Mouse (Mus musculus): ENCODE measurements around the gene 3110040M04Rik. TPM values are rescaled to one million over a fixed set of nuclear protein-coding genes. Genes with fewer than 3 reads are reported as not detected.
"Not testable (repeated sequence)": the region's sequence is repeated elsewhere in the genome, so short reads cannot be mapped to it uniquely, and the experiment has no call there.

The 3110040M04Rik gene
- total and polyA plus RNA-seq, 3 experiments, result 0.19 to 0.25 TPM; not detected in 1

DNA sequence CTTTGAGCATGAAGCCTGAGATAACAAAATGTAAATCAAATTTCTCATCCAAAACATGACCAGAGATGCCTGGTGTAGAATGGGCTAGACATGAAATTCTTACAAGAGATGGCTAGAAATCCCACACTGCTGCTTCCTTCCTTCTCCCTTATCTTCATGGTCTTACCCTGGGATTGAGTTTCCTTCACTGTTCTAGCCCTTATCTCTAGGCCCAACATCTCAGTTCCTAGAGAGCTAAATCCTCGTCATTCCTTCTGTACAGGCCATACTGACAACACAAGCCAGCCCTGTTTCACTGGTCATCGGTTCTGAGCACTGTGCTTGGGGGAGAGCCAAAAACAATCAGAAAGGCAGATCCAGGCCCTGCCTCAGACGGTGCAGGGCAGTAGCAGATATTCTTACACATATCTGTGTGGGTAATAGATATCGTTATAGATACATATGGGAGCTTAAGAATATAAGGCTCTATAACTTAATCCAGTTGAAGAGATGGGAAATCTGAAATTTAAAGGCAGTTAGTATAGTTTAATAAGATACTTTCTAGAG lies 17.0 kb upstream of the 3110040M04Rik start:
- H3K4me3 ChIP-seq (ENCODE audit: control insufficient read depth in 1 of 2, insufficient read depth in 1 of 2, low read depth in 2 of 2, low read length in 2 of 2); H3K27ac ChIP-seq (ENCODE audit: control insufficient read depth, low read depth, low read length); H3K4me1 ChIP-seq (ENCODE audit: control insufficient read depth in 1 of 2, insufficient read depth in 2 of 2, low read length in 2 of 2); DNase-seq (ENCODE audit: low read depth, low spot score); H3K9ac ChIP-seq (ENCODE audit: control insufficient read depth, low read depth, low read length, poor library complexity, severe bottlenecking); H3K36me3 ChIP-seq (ENCODE audit: control insufficient read depth in 1 of 2, insufficient read depth in 2 of 2, low read length in 2 of 2); H3K9me3 ChIP-seq (replicated peaks; ENCODE audit: insufficient read depth, low read length); H3K27me3 ChIP-seq (ENCODE audit: control insufficient read depth in 1 of 2, insufficient read depth in 2 of 2, low read length in 2 of 2); H3K79me2 ChIP-seq (ENCODE audit: control insufficient read depth, insufficient read depth, low read length, poor library complexity): not testable (repeated sequence)
- 0 out of 2 replicates have a peak, but pooled peaks have one; percentile 14 for TF ChIP-seq RCOR1 (IDR thresholded peaks at IDR 0.05; ENCODE audit: low read depth, low read length)

DNA sequence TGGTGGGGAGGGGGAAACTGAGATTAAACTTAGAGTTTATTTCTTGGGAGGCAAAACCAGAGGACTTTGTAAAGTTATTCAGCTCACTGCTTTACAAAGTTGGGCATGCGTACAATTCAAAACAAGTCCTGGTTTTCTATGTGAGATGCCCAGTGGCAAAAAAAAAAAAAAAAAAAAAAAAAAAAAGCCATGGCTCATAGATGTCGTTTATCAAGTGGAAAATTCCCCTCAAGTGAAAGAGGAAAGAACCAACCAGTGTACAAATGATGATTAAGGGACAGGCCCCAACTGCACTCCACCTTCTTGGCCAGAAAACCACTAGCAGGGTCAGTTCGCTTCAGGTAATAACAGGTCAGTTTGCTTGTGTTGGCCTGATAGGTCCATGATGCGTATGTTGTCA lies 15.5 kb upstream of the 3110040M04Rik start:
- DNase-seq (ENCODE audit: low read depth, low spot score), result no peak
- TF ChIP-seq ZNF384 (IDR thresholded peaks at IDR 0.05; ENCODE audit: low read depth, low read length) (peak; percentile 90), USF2 (IDR thresholded peaks at IDR 0.05; ENCODE audit: borderline replicate concordance in 1 of 2, insufficient read depth in 1 of 2, low read depth in 1 of 2, low read length in 2 of 2) (no peak), HCFC1 (IDR thresholded peaks at IDR 0.05; ENCODE audit: low read depth, low read length) (no peak)
- H3K27ac ChIP-seq (ENCODE audit: control insufficient read depth, low read depth, low read length), result no peak overlapping the region

DNA sequence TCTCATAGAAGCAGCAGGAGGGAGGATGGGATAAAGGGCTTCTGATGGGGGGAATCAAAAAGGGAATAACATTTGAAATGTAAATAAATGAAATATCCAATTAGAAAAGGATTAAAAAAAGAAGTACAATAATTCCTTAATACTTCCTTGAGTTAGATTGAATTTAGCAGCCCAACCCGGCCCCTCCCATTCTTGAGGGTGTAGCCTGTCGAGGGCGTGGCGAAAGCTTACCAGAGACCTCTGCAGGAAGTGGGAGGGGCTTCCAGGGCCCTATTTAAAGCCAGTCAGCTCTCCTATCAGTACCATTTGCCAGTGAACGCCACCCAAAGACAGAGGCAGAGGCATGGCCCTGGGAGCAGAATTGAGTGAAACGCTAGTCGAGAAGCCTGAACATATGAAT lies 11.8 kb upstream of the 3110040M04Rik start, which contains the start of gene Gm8947:
Gm8947 (plus strand) TSS at position 302 of the 400 bp plus-strand sequence.
- not testable (repeated sequence) for H3K4me3 ChIP-seq (ENCODE audit: control insufficient read depth in 1 of 2, insufficient read depth in 1 of 2, low read depth in 2 of 2, low read length in 2 of 2); H3K36me3 ChIP-seq (ENCODE audit: control insufficient read depth in 1 of 2, insufficient read depth in 2 of 2, low read length in 2 of 2); H3K4me1 ChIP-seq (ENCODE audit: control insufficient read depth in 1 of 2, insufficient read depth in 2 of 2, low read length in 2 of 2); H3K27ac ChIP-seq (ENCODE audit: control insufficient read depth, low read depth, low read length); DNase-seq (ENCODE audit: low read depth, low spot score); H3K9ac ChIP-seq (ENCODE audit: control insufficient read depth, low read depth, low read length, poor library complexity, severe bottlenecking); H3K9me3 ChIP-seq (replicated peaks; ENCODE audit: insufficient read depth, low read length); H3K79me2 ChIP-seq (ENCODE audit: control insufficient read depth, insufficient read depth, low read length, poor library complexity); H3K27me3 ChIP-seq (ENCODE audit: control insufficient read depth in 1 of 2, insufficient read depth in 2 of 2, low read length in 2 of 2)

More for the DNA sequence above, 15.5 kb upstream of the 3110040M04Rik start:
- no peaks in the 10 kb centered on the region for H3K79me2 ChIP-seq (ENCODE audit: control insufficient read depth, insufficient read depth, low read length, poor library complexity)
- no peaks in the 10 kb centered on the region for H3K9me3 ChIP-seq (replicated peaks; ENCODE audit: insufficient read depth, low read length)
- no peaks in the 10 kb centered on the region; a peak in 1 of 4 replicates for H3K4me1 ChIP-seq (ENCODE audit: control insufficient read depth in 1 of 2, insufficient read depth in 2 of 2, low read length in 2 of 2)
- H3K4me3 ChIP-seq (ENCODE audit: control insufficient read depth in 1 of 2, insufficient read depth in 1 of 2, low read depth in 2 of 2, low read length in 2 of 2), result no peak overlapping the region
- H3K36me3 ChIP-seq (ENCODE audit: control insufficient read depth in 1 of 2, insufficient read depth in 2 of 2, low read length in 2 of 2), result peaks cover 0 to 2% of the 10 kb centered on the region in 2 experiments; a peak in 1 of 4 replicates
- H3K27me3 ChIP-seq (ENCODE audit: control insufficient read depth in 1 of 2, insufficient read depth in 2 of 2, low read length in 2 of 2), result no peaks in the 10 kb centered on the region
- H3K9ac ChIP-seq (ENCODE audit: control insufficient read depth, low read depth, low read length, poor library complexity, severe bottlenecking), result no peak overlapping the region

DNA sequence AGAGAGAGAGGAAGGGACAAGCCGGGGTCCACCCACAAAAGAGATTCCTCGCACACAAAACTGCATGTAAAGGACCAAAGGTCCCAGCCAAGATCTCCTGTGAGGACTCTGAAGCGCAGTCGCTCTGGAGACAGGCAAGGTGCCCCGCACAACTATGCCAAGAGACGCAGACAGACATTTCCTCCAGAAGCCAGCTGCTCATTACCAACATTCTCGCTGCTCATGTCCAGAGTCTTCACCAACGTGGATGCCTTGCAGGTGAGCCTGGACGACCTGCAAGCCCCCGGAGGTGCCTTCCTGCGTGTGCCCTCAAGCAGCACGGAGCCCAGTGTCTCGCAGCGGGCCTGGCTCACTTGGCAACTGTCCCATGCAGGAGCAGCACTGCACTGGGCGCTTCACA lies 11.2 kb upstream of the 3110040M04Rik start:
- H3K4me3 ChIP-seq (ENCODE audit: control insufficient read depth in 1 of 2, insufficient read depth in 1 of 2, low read depth in 2 of 2, low read length in 2 of 2); H3K9ac ChIP-seq (ENCODE audit: control insufficient read depth, low read depth, low read length, poor library complexity, severe bottlenecking); H3K36me3 ChIP-seq (ENCODE audit: control insufficient read depth in 1 of 2, insufficient read depth in 2 of 2, low read length in 2 of 2); H3K27me3 ChIP-seq (ENCODE audit: control insufficient read depth in 1 of 2, insufficient read depth in 2 of 2, low read length in 2 of 2); H3K4me1 ChIP-seq (ENCODE audit: control insufficient read depth in 1 of 2, insufficient read depth in 2 of 2, low read length in 2 of 2); DNase-seq (ENCODE audit: low read depth, low spot score); H3K27ac ChIP-seq (ENCODE audit: control insufficient read depth, low read depth, low read length); H3K9me3 ChIP-seq (replicated peaks; ENCODE audit: insufficient read depth, low read length); H3K79me2 ChIP-seq (ENCODE audit: control insufficient read depth, insufficient read depth, low read length, poor library complexity): not testable (repeated sequence)

DNA sequence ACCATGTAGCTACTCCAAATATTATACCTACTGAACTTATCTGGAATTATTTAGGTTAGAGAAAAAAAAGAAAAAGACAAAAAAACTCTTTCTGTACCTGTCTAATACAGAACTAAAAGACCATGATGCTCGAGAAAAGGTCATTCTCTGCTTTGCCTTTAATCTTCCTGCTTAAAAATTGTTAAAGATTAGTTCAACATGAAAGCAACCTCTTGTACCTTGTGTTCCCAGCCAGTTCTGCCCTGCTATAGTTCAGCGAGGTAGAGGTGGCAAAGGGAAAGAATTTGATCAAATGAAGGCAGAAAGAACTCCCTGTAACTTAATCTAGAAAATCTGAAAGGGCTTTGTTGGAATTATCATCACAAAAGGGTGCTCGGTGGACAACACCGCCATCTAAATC lies 7.9 kb upstream of the 3110040M04Rik start:
- H3K4me1 ChIP-seq (ENCODE audit: control insufficient read depth in 1 of 2, insufficient read depth in 2 of 2, low read length in 2 of 2); H3K9ac ChIP-seq (ENCODE audit: control insufficient read depth, low read depth, low read length, poor library complexity, severe bottlenecking); H3K36me3 ChIP-seq (ENCODE audit: control insufficient read depth in 1 of 2, insufficient read depth in 2 of 2, low read length in 2 of 2); H3K27ac ChIP-seq (ENCODE audit: control insufficient read depth, low read depth, low read length); H3K79me2 ChIP-seq (ENCODE audit: control insufficient read depth, insufficient read depth, low read length, poor library complexity); H3K9me3 ChIP-seq (replicated peaks; ENCODE audit: insufficient read depth, low read length); H3K4me3 ChIP-seq (ENCODE audit: control insufficient read depth in 1 of 2, insufficient read depth in 1 of 2, low read depth in 2 of 2, low read length in 2 of 2); DNase-seq (ENCODE audit: low read depth, low spot score); H3K27me3 ChIP-seq (ENCODE audit: control insufficient read depth in 1 of 2, insufficient read depth in 2 of 2, low read length in 2 of 2): not testable (repeated sequence)

DNA sequence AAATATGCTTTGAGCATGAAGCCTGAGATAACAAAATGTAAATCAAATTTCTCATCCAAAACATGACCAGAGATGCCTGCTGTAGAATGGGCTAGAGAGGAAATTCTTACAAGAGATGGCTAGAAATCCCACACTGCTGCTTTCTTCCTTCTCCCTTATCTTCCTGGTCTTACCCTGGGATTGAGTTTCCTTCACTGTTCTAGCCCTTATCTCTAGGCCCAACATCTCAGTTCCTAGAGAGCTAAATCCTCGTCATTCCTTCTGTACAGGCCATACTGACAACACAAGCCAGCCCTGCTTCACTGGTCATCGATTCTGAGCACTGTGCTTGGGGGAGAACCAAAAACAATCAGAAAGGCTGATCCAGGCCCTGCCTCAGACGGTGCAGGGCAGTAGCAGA lies 7.2 kb upstream of the 3110040M04Rik start:
- not testable (repeated sequence) for H3K27me3 ChIP-seq (ENCODE audit: control insufficient read depth in 1 of 2, insufficient read depth in 2 of 2, low read length in 2 of 2); DNase-seq (ENCODE audit: low read depth, low spot score); H3K4me1 ChIP-seq (ENCODE audit: control insufficient read depth in 1 of 2, insufficient read depth in 2 of 2, low read length in 2 of 2); H3K9me3 ChIP-seq (replicated peaks; ENCODE audit: insufficient read depth, low read length); H3K36me3 ChIP-seq (ENCODE audit: control insufficient read depth in 1 of 2, insufficient read depth in 2 of 2, low read length in 2 of 2); H3K4me3 ChIP-seq (ENCODE audit: control insufficient read depth in 1 of 2, insufficient read depth in 1 of 2, low read depth in 2 of 2, low read length in 2 of 2); H3K9ac ChIP-seq (ENCODE audit: control insufficient read depth, low read depth, low read length, poor library complexity, severe bottlenecking); H3K27ac ChIP-seq (ENCODE audit: control insufficient read depth, low read depth, low read length); H3K79me2 ChIP-seq (ENCODE audit: control insufficient read depth, insufficient read depth, low read length, poor library complexity)

All from MEL (cell line).